Mouse (Mus musculus) embryonic facial prominence, embryonic 15.5 days (tissue): Measurements from ENCODE around the gene Lmf2. TPM values are rescaled to one million over a fixed set of nuclear protein-coding genes. Genes with fewer than 3 reads are reported as not detected.

Experiments used
- ATAC-seq: fragments of 200-750 bp; cut with Nextera tagmentation; 2 replicates; pipeline ENCODE4 v1.8.0; 2017; ENCODE audit warnings: low read depth, moderate TSS enrichment; ENCODE audit not compliant: insufficient number of reproducible peaks, low FRiP score, low TSS enrichment
- H3K27ac ChIP-seq: fragments of 300-500 bp; sonication (generic); replicated peaks from 2 replicates; pipeline ENCODE4 v1.5.1; 2015; ENCODE audit warnings: mild to moderate bottlenecking, inconsistent platforms
- H3K27me3 ChIP-seq: fragments of 300-500 bp; sonication (generic); 2 replicates; pipeline ENCODE4 v1.6.1; 2015; ENCODE audit warnings: inconsistent platforms
- H3K36me3 ChIP-seq: fragments of 300-500 bp; sonication (generic); 2 replicates; pipeline ENCODE4 v1.6.1; 2015; ENCODE audit warnings: mild to moderate bottlenecking, inconsistent platforms
- H3K4me1 ChIP-seq: fragments of 300-500 bp; sonication (generic); 2 replicates; pipeline ENCODE4 v1.6.1; 2015; ENCODE audit warnings: inconsistent platforms
- H3K4me2 ChIP-seq: fragments of 300-500 bp; sonication (generic); replicated peaks from 2 replicates; pipeline ENCODE4 v1.6.1; 2015; ENCODE audit warnings: mild to moderate bottlenecking, inconsistent platforms
- H3K4me3 ChIP-seq: fragments of 300-500 bp; sonication (generic); replicated peaks from 2 replicates; pipeline ENCODE4 v1.5.1; 2015; ENCODE audit warnings: mild to moderate bottlenecking, inconsistent platforms
- H3K9ac ChIP-seq: fragments of 300-500 bp; sonication (generic); 2 replicates; pipeline ENCODE4 v1.6.1; 2015; ENCODE audit warnings: inconsistent platforms
- H3K9me3 ChIP-seq: fragments of 300-500 bp; sonication (generic); replicated peaks from 2 replicates; pipeline ENCODE4 v1.6.1; 2016; ENCODE audit warnings: inconsistent platforms
- WGBS: fragments of 180-500 bp; shearing (Covaris S2); methylation state at CpG from one replicate; pipeline ENCODE4 v1.1.7; 2015; 5-methylcytosine and 5-hydroxymethylcytosine counted together
- polyA plus RNA-seq: library from polyadenylated mRNA; unstranded; fragments of >200 nt; fragmentation: Nextera tagmentation; extraction: Ambion mirVana; gene quantifications from 2 replicates; pipeline ENCODE4 v1.2.1, GENCODE M21; 2015

The Lmf2 gene
- polyA plus RNA-seq, 1 experiment from 2014 or later: 79.9 TPM

- H3K4me1 ChIP-seq: no peaks in the 10 kb centered on the region
- no peak for ATAC-seq
- no peak overlapping the region for H3K9ac ChIP-seq
- no peak overlapping the region for H3K4me3 ChIP-seq
- H3K9me3 ChIP-seq: no peaks in the 10 kb centered on the region
- H3K4me2 ChIP-seq: no peak overlapping the region
- H3K27me3 ChIP-seq: no peaks in the 10 kb centered on the region
- H3K36me3 ChIP-seq: no peaks in the 10 kb centered on the region
- 72% methylated on average over 3 of the region's 3 CpGs for WGBS
- H3K27ac ChIP-seq: no peak overlapping the region
Measured at GRCm38 (mm10) chr15:89340136-89340535, 15.3 kb downstream of the Lmf2 start.

GRCm38 (mm10) chr15:89339696-89340095 is 15.8 kb downstream of the Lmf2 start:
- WGBS: 84% methylated on average over 2 of the region's 2 CpGs
- H3K27me3 ChIP-seq: no peaks in the 10 kb centered on the region
- H3K9me3 ChIP-seq: no peaks in the 10 kb centered on the region
- H3K4me1 ChIP-seq: no peaks in the 10 kb centered on the region
- H3K4me3 ChIP-seq: no peak overlapping the region
- no peaks in the 10 kb centered on the region for H3K36me3 ChIP-seq
- no peak overlapping the region for H3K27ac ChIP-seq
- H3K9ac ChIP-seq: no peak overlapping the region
- no peak overlapping the region for H3K4me2 ChIP-seq
- no peak for ATAC-seq

DNA sequence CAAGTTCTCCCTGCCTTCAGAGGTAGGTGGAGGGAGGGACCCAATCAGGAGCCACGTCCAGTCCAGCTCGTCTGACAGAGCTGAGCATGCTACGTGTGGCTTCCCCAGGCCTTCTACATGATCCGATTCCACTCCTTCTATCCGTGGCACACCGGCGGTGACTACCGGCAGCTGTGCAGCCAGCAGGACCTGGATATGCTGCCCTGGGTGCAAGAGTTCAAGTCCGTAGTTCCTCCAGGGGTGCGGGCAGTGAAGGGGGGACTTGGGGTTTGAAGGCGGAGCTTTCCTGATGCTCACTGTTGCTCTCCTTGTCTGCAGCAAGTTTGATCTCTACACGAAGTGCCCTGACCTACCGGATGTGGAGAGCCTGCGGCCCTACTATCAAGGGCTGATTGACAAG is 19.0 kb downstream of the Lmf2 start:
- H3K36me3 ChIP-seq: no peaks in the 10 kb centered on the region
- ATAC-seq: no peak
- WGBS: 84% methylated on average over 14 of the region's 14 CpGs

GRCm38 (mm10) chr15:89334774-89335537 is 20.5 kb downstream of the Lmf2 start:
- H3K9ac ChIP-seq: no peak overlapping the region
- no peaks in the 10 kb centered on the region for H3K9me3 ChIP-seq
- 79% methylated on average over 17 of the region's 17 CpGs for WGBS
- no peak for ATAC-seq
- no peak overlapping the region for H3K27ac ChIP-seq
- H3K4me3 ChIP-seq: no peak overlapping the region
- no peaks in the 10 kb centered on the region for H3K36me3 ChIP-seq
- H3K4me2 ChIP-seq: no peak overlapping the region
- no peaks in the 10 kb centered on the region for H3K27me3 ChIP-seq
- no peaks in the 10 kb centered on the region for H3K4me1 ChIP-seq

More for the DNA sequence above, 19.0 kb downstream of the Lmf2 start:
- H3K4me2 ChIP-seq: no peak overlapping the region
- H3K9me3 ChIP-seq: no peaks in the 10 kb centered on the region
- no peaks in the 10 kb centered on the region for H3K4me1 ChIP-seq
- H3K27ac ChIP-seq: no peak overlapping the region
- H3K9ac ChIP-seq: no peak overlapping the region
- H3K27me3 ChIP-seq: no peaks in the 10 kb centered on the region
- H3K4me3 ChIP-seq: no peak overlapping the region

- ATAC-seq: no peak
- no peak within 1 kb of the TSS for H3K4me2 ChIP-seq
- no peak within 1 kb of the TSS for H3K27ac ChIP-seq
- H3K9me3 ChIP-seq: no peaks in the 10 kb centered on the region
- no peaks in the 10 kb centered on the region for H3K4me1 ChIP-seq
- H3K36me3 ChIP-seq: no peaks in the 10 kb centered on the region
- no peaks in the 10 kb centered on the region for H3K27me3 ChIP-seq
- 86% methylated on average over 7 of the region's 7 CpGs for WGBS
- no peak within 1 kb of the TSS for H3K9ac ChIP-seq
- no peak within 1 kb of the TSS for H3K4me3 ChIP-seq
Measured at GRCm38 (mm10) chr15:89334271-89334670, 21.2 kb downstream of the Lmf2 start, which contains the start of gene Miox. TSS of gene Miox (plus strand) at chr15:89334398.

DNA sequence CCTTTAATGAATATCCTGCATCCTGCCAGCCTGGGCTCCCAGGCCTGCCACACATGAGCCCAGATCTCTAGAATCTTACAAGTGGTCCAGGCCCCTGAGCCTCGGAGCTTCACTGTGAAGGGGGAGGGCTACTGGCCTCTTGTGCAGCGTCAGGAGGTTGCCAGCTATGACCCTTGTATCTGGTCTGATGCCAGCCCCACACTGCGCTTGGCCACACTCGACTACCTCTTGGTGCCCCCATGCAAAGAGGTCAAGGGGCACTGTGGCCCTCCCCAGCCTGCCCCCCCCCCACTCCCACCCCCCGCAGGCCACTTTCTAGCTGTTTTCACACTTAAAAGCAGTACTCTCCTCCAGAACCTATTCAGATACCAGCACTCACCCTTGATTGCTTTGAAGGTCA is 29.0 kb downstream of the Lmf2 start:
- Histone ChIP-seq H3K4me3 (no peak overlapping the region), H3K27me3 (peaks cover 9% of the 10 kb centered on the region; the same call in 1 of the 2 replicates), H3K9me3 (no peaks in the 10 kb centered on the region), H3K9ac (no peak overlapping the region), H3K27ac (no peak overlapping the region), H3K4me1 (peaks cover 7% of the 10 kb centered on the region), H3K36me3 (no peaks in the 10 kb centered on the region), H3K4me2 (no peak overlapping the region)
- no peak for ATAC-seq
- WGBS: 70% methylated on average over 5 of the region's 5 CpGs

DNA sequence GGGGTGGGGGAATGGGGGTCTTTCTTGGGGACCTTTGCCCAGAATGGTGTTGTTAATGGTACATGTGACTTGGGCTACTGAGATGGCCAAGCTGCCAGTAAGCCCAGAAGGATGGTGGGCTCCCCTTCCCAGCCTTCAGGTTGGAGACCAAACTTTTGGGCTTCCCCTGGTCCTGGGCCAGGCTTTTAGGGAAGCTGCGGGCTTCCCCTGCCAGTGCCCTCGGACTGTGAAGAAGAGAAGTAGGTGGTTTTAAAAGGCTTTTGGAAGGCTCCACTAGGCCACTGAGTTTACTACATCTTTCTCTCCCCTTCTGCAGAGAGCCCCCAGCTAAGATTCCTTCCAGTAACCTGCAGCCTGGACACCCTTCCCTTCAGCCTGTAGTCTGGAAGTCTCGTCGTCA is 31.8 kb downstream of the Lmf2 start:
- no peak overlapping the region for H3K27ac ChIP-seq
- H3K4me3 ChIP-seq: no peak overlapping the region
- H3K9ac ChIP-seq: no peak overlapping the region
- 76% methylated on average over 4 of the region's 4 CpGs for WGBS
- H3K36me3 ChIP-seq: no peaks in the 10 kb centered on the region
- H3K27me3 ChIP-seq: peaks cover 9% of the 10 kb centered on the region; the same call in 1 of the 2 replicates
- ATAC-seq: no peak
- no peaks in the 10 kb centered on the region for H3K9me3 ChIP-seq
- peaks cover 7% of the 10 kb centered on the region for H3K4me1 ChIP-seq
- H3K4me2 ChIP-seq: no peak overlapping the region

GRCm38 (mm10) chr15:89322670-89323522 is 32.6 kb downstream of the Lmf2 start, which contains the start of gene Adm2:
TSS of gene Adm2 (plus strand) at chr15:89322720.
- peak within 1 kb of the TSS; percentile 17 for H3K4me3 ChIP-seq
- H3K36me3 ChIP-seq: no peaks in the 10 kb centered on the region
- no peak within 1 kb of the TSS for H3K27ac ChIP-seq
- H3K27me3 ChIP-seq: peaks cover 9% of the 10 kb centered on the region; the same call in 1 of the 2 replicates
- peak within 1 kb of the TSS; percentile 45 for H3K4me2 ChIP-seq
- WGBS: 5% methylated on average over 26 of the region's 26 CpGs
- ATAC-seq: no peak
- H3K9ac ChIP-seq: no peak within 1 kb of the TSS
- no peaks in the 10 kb centered on the region for H3K9me3 ChIP-seq
- peaks cover 7% of the 10 kb centered on the region for H3K4me1 ChIP-seq

DNA sequence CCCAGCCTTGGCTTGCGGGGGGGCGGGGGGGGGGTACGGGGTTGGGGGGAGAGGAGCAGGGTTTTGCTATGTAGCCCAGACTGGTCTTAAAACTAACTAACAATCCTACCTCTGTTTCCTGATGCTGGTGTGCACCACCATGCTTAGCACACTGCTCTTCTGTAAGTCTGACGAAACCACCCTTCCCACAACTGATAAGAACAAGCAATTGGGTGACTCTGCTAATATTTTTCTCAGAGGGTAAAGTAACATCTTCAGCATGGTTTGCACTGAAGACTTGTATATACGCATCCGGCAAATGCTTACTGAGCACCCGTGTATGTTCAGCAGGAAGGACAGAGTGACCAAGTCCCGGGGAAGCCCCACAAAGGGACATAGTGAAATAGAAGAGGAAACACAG is 34.2 kb downstream of the Lmf2 start:
- no peak overlapping the region for H3K27ac ChIP-seq
- H3K27me3 ChIP-seq: peaks cover 9% of the 10 kb centered on the region; the same call in 1 of the 2 replicates
- H3K9ac ChIP-seq: no peak overlapping the region

DNA sequence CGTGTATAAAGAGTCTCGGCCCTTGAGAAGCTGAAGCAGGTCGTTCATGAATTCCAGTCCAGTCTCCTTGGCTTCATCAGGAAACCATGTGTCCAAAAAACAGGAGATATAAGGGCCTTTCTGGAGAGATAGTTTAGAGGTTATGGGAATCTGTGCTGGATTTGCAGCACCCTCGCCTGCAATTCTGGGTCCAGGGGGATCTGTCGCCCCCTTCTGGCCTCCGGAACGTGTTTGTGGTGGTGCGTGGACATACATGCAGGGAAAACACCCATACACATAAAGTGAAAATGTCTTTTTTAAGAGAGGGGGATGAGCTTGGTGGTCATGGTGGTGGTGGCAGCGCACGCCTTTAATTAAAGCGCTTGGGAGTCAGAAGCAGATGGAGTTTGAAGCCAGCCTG is 39.3 kb downstream of the Lmf2 start:
- ATAC-seq: no peak
- H3K27ac ChIP-seq: no peak overlapping the region
- WGBS: 63% methylated on average over 11 of the region's 11 CpGs
- no peaks in the 10 kb centered on the region for H3K9me3 ChIP-seq
- no peaks in the 10 kb centered on the region for H3K36me3 ChIP-seq
- H3K9ac ChIP-seq: no peak overlapping the region
- peaks cover 18% of the 10 kb centered on the region for H3K4me1 ChIP-seq
- H3K4me2 ChIP-seq: no peak overlapping the region
- no peaks in the 10 kb centered on the region for H3K27me3 ChIP-seq
- no peak overlapping the region for H3K4me3 ChIP-seq

More for the DNA sequence above, 34.2 kb downstream of the Lmf2 start:
- ATAC-seq: no peak
- Histone ChIP-seq H3K9me3 (no peaks in the 10 kb centered on the region), H3K4me3 (no peak overlapping the region), H3K36me3 (no peaks in the 10 kb centered on the region), H3K4me1 (peaks cover 7% of the 10 kb centered on the region), H3K4me2 (no peak overlapping the region)
- 78% methylated on average over 8 of the region's 8 CpGs for WGBS

- ATAC-seq: peak; percentile 100
- Histone ChIP-seq H3K36me3 (no peaks in the 10 kb centered on the region), H3K27me3 (no peaks in the 10 kb centered on the region), H3K4me3 (peak within 1 kb of the TSS; percentile 97), H3K27ac (peak within 1 kb of the TSS; percentile 48; the same call in 1 of the 2 replicates), H3K9me3 (no peaks in the 10 kb centered on the region), H3K4me2 (peak within 1 kb of the TSS; percentile 72), H3K4me1 (peaks cover 24% of the 10 kb centered on the region), H3K9ac (peak within 1 kb of the TSS; percentile 85)
- WGBS: under 1% methylated on average over 37 of the region's 37 CpGs
Measured at GRCm38 (mm10) chr15:89315190-89315731, 40.2 kb downstream of the Lmf2 start, which contains the start of gene Sbf1. TSS of gene Sbf1 (minus strand) at chr15:89315311.
